Mouse (Mus musculus) testis, adult 2 months (tissue): ENCODE measurements around the gene Magi2.

Source experiments
- CTCF ChIP-seq: fragments of 200-500 bp; IDR thresholded peaks from 2 replicates; pipeline ENCODE4 v1.5.1; 2012; ENCODE audit warnings: low read depth, mild to moderate bottlenecking, inconsistent platforms, low read length, moderate library complexity; ENCODE audit not compliant: control insufficient read depth, insufficient read depth, insufficient replicate concordance
- POLR2A ChIP-seq: fragments of 200-500 bp; IDR thresholded peaks from 2 replicates; pipeline ENCODE4 v1.6.1; 2012; ENCODE audit warnings: low read depth, mild to moderate bottlenecking, inconsistent platforms, low read length, moderate library complexity; ENCODE audit not compliant: control insufficient read depth

GRCm38 (mm10) chr5:19787522-19788144 is 560.8 kb downstream of the Magi2 start:
- TF ChIP-seq CTCF = no peak
- TF ChIP-seq POLR2A = no peak
